Mouse (Mus musculus): Measurements from ENCODE around the gene Ctnnd2. TPM values are rescaled to one million over a fixed set of nuclear protein-coding genes. Genes with fewer than 3 reads are reported as not detected.

The Ctnnd2 gene
- polyA plus RNA-seq, 1 experiment from 2014 or later: 2.0 TPM

DNA sequence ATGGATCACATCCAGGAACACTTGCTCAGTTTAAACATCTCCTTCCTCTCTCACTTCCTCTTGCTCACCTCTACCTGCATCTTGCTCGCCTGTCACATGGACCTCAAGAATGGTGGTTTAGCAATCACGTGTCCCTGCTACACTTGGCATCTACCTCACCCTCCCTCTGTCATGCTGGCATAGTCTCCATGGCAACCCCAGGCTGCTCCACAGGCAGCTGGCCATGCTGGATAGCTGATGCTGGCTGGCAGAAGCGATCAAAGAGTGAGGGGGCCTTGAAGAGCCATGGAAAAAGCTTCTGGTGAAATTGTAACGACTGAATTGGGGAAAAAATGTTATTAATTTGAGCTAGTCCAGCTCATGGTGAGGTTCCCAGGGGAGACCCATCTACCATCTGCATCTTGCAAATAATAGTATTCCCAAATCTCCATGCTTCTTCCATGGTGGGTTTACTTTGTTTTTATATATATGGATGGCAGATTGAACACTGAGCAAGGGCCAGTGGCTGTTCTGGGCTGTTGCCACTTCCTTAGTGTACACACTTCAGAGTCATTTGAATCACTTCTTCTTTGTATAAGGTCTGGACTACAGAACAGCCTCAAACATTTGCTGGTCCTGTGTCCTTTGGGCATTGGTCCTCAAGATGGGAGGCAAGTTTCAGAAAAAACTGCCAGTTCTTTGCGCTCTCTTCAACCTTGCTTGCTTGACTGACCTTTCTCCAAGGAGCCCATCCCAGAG, 19.7 kb downstream of the Ctnnd2 start:
- no peak for ATAC-seq

GRCm38 (mm10) chr15:30198429-30198828, 26.0 kb downstream of the Ctnnd2 start:
- H3K9ac ChIP-seq: no peak overlapping the region
- no peaks in the 10 kb centered on the region for H3K9me3 ChIP-seq
- no peak for ATAC-seq
- no peaks in the 10 kb centered on the region for H3K36me3 ChIP-seq
- H3K27me3 ChIP-seq (replicated peaks): no peaks in the 10 kb centered on the region
- no peak overlapping the region for H3K27ac ChIP-seq
- no peak overlapping the region for H3K4me3 ChIP-seq (replicated peaks)
- no peak overlapping the region for H3K4me2 ChIP-seq (replicated peaks)
- H3K4me1 ChIP-seq (replicated peaks): no peaks in the 10 kb centered on the region
- 60% methylated on average over 3 of the region's 3 CpGs for WGBS

More for the DNA sequence above, 19.7 kb downstream of the Ctnnd2 start:
- 70% methylated on average over 5 of the region's 5 CpGs for WGBS
- Histone ChIP-seq H3K4me3 (replicated peaks) (no peak overlapping the region), H3K9me3 (no peaks in the 10 kb centered on the region), H3K9ac (no peak overlapping the region), H3K4me2 (replicated peaks) (no peak overlapping the region), H3K27me3 (replicated peaks) (no peaks in the 10 kb centered on the region), H3K27ac (no peak overlapping the region), H3K36me3 (no peaks in the 10 kb centered on the region), H3K4me1 (replicated peaks) (no peaks in the 10 kb centered on the region)

DNA sequence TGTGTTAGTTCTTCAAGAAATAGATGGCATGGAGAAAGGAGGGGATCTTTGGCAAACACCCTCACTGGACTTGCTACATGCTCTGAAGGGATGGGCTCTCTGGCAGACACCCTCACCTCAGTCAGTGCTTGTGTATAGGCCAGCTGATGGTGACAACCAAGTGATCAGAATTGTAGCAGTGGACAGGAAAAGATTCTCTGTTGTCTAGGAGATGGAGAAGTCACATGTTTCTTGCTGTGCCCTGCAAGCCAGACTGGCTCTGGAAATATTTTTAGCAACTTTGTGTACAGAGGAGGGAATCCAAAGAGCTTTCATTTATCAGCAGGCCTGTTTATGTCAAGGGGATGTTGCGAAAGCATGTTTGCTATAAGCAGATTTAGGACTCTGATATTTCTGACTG, 27.4 kb downstream of the Ctnnd2 start:
- Histone ChIP-seq H3K27ac (no peak overlapping the region), H3K4me2 (replicated peaks) (no peak overlapping the region), H3K4me3 (replicated peaks) (no peak overlapping the region), H3K4me1 (replicated peaks) (no peaks in the 10 kb centered on the region), H3K9ac (no peak overlapping the region), H3K36me3 (no peaks in the 10 kb centered on the region), H3K9me3 (no peaks in the 10 kb centered on the region), H3K27me3 (replicated peaks) (no peaks in the 10 kb centered on the region)
- WGBS: 48% methylated on average over 1 of the region's 1 CpGs
- ATAC-seq: no peak

GRCm38 (mm10) chr15:30201211-30201610, 28.8 kb downstream of the Ctnnd2 start:
- Histone ChIP-seq H3K9ac (no peak overlapping the region), H3K27me3 (replicated peaks) (no peaks in the 10 kb centered on the region), H3K36me3 (no peaks in the 10 kb centered on the region), H3K4me2 (replicated peaks) (no peak overlapping the region), H3K27ac (no peak overlapping the region), H3K4me1 (replicated peaks) (no peaks in the 10 kb centered on the region), H3K9me3 (no peaks in the 10 kb centered on the region), H3K4me3 (replicated peaks) (no peak overlapping the region)
- no peak for ATAC-seq
- WGBS: 95% methylated on average over 2 of the region's 2 CpGs

GRCm38 (mm10) chr15:30201617-30202016, 29.2 kb downstream of the Ctnnd2 start:
- ATAC-seq: no peak
- no peak overlapping the region for H3K4me3 ChIP-seq (replicated peaks)
- no peaks in the 10 kb centered on the region for H3K27me3 ChIP-seq (replicated peaks)
- no peaks in the 10 kb centered on the region for H3K9me3 ChIP-seq
- H3K4me1 ChIP-seq (replicated peaks): no peaks in the 10 kb centered on the region
- H3K36me3 ChIP-seq: no peaks in the 10 kb centered on the region
- H3K4me2 ChIP-seq (replicated peaks): no peak overlapping the region
- WGBS: 92% methylated on average over 3 of the region's 3 CpGs
- H3K27ac ChIP-seq: no peak overlapping the region
- H3K9ac ChIP-seq: no peak overlapping the region

DNA sequence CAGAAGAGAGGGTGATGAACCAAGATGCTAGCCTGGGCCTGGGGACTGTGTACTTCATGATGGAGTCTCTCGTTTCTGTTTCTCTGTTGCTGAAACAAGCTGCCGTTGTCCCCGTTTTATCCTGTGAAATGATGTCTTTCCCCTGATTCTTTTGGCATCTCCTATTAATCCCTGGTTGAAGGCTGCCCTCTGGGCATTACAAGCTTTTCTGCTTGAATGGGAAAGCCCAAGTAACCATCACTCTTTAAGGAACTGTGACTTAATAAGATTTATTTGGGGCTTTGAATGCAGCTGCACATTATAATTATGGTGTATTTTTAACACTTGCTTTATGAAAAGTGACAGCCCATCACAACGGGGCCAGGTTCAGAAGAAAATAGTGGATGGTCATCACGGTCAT, 40.4 kb downstream of the Ctnnd2 start:
- no peaks in the 10 kb centered on the region for H3K27me3 ChIP-seq (replicated peaks)
- H3K36me3 ChIP-seq: no peaks in the 10 kb centered on the region
- no peaks in the 10 kb centered on the region for H3K4me1 ChIP-seq (replicated peaks)
- H3K9me3 ChIP-seq: no peaks in the 10 kb centered on the region
- H3K9ac ChIP-seq: no peak overlapping the region
- 87% methylated on average over 5 of the region's 5 CpGs for WGBS
- no peak overlapping the region for H3K4me2 ChIP-seq (replicated peaks)
- H3K27ac ChIP-seq: no peak overlapping the region
- H3K4me3 ChIP-seq (replicated peaks): no peak overlapping the region
- no peak for ATAC-seq

GRCm38 (mm10) chr15:30215871-30216270, 43.5 kb downstream of the Ctnnd2 start:
- Histone ChIP-seq H3K4me3 (replicated peaks) (no peak overlapping the region), H3K4me1 (replicated peaks) (no peaks in the 10 kb centered on the region), H3K36me3 (no peaks in the 10 kb centered on the region), H3K9ac (no peak overlapping the region), H3K4me2 (replicated peaks) (no peak overlapping the region), H3K9me3 (no peaks in the 10 kb centered on the region), H3K27me3 (replicated peaks) (no peaks in the 10 kb centered on the region), H3K27ac (no peak overlapping the region)
- no peak for ATAC-seq
- WGBS: 77% methylated on average over 4 of the region's 4 CpGs

GRCm38 (mm10) chr15:30229112-30229511, 56.7 kb downstream of the Ctnnd2 start:
- no peaks in the 10 kb centered on the region for H3K9me3 ChIP-seq
- H3K27ac ChIP-seq: no peak overlapping the region
- H3K4me2 ChIP-seq (replicated peaks): no peak overlapping the region
- H3K9ac ChIP-seq: no peak overlapping the region
- H3K4me1 ChIP-seq (replicated peaks): no peaks in the 10 kb centered on the region
- no peak overlapping the region for H3K4me3 ChIP-seq (replicated peaks)
- no peaks in the 10 kb centered on the region for H3K27me3 ChIP-seq (replicated peaks)
- H3K36me3 ChIP-seq: no peaks in the 10 kb centered on the region
- ATAC-seq: no peak
- WGBS: 91% methylated on average over 4 of the region's 4 CpGs

DNA sequence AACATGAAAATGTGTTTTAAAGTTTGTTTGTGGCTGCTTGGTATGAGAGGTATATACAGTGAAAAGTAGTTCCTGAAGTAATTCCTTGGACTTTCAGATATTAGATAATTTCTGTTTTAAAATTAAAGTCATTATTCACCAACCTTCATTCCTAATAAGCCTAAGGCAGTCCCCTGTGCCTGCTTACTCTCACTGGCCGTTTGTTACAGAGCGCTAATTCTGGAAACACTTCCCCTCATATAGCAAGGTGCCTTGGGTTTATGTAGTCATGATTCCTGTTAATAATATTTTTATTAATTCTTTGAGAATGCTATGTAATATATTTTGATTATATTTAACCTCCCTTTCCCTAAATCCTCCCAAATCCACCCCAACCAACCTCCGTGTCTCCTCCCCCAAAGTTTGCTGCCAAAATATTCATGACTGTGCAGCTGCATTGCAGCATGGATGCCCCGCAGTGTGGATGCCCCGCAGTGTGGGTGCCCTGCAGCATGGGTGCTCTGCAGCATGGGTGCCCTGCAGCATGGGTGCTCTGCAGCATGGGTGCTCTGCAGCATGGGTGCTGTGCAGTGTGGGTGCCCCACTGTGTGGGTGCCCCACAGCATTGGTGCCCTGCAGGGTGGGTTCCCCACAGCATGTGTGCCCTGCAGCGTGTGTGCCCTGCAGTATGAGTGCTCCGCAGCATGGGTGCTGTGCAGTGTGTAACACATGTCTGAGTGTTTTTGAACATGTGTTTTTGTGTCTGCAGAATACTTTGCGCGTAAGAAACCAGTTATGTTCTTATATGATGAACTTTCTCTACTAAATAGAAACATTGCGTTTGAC, 63.0 kb downstream of the Ctnnd2 start:
- Histone ChIP-seq H3K27ac (no peak overlapping the region), H3K27me3 (replicated peaks) (no peaks in the 10 kb centered on the region), H3K4me3 (replicated peaks) (no peak overlapping the region), H3K4me2 (replicated peaks) (no peak overlapping the region), H3K36me3 (no peaks in the 10 kb centered on the region), H3K9ac (no peak overlapping the region), H3K9me3 (no peaks in the 10 kb centered on the region), H3K4me1 (replicated peaks) (no peaks in the 10 kb centered on the region)
- no peak for ATAC-seq
- WGBS: 92% methylated on average over 10 of the region's 10 CpGs

DNA sequence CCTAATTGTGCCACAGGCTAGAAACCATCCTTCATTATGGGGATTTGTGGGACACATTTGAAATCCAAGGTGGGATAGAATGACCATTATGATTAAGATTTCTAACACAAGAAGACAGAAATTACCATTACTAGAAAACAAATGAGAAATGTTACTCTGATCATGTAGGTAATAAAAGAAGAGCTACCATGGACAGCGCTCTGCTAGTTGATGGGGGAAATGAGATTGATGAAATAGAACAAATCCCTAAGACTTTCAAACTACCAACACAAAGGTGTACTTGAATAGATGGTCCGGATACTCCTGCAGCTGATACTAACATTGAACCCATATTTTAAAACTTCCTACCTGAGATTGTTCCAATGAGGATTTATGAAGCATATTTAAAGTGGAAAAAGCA, 68.5 kb downstream of the Ctnnd2 start:
- H3K36me3 ChIP-seq: no peaks in the 10 kb centered on the region
- ATAC-seq: no peak
- no peaks in the 10 kb centered on the region for H3K9me3 ChIP-seq
- no peaks in the 10 kb centered on the region for H3K4me1 ChIP-seq (replicated peaks)
- 84% methylated on average over 2 of the region's 2 CpGs for WGBS
- no peak overlapping the region for H3K4me2 ChIP-seq (replicated peaks)
- H3K9ac ChIP-seq: no peak overlapping the region
- H3K4me3 ChIP-seq (replicated peaks): no peak overlapping the region
- H3K27me3 ChIP-seq (replicated peaks): no peaks in the 10 kb centered on the region
- no peak overlapping the region for H3K27ac ChIP-seq

DNA sequence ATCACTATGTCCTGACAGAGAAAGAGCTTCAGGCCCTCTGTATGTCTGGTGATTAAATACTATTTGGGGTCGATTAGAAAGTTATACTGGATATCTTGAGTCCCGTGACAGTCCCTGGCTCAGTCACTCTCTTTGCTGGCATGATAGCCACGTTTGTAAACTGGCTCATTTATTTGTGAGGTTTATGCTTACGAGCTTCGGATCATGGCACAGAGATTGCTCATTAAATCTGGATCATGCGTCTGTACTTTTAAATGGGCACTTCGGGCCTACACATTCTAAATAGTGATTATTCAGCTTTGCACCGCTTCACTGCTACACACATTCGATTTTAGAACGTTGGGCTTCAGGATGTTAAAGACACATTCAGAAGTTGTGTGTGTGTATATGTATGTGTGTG, 96.4 kb downstream of the Ctnnd2 start:
- no peaks in the 10 kb centered on the region for H3K27me3 ChIP-seq (replicated peaks)
- no peaks in the 10 kb centered on the region for H3K36me3 ChIP-seq
- H3K9ac ChIP-seq: no peak overlapping the region
- H3K9me3 ChIP-seq: no peaks in the 10 kb centered on the region
- WGBS: 89% methylated on average over 10 of the region's 10 CpGs
- ATAC-seq: no peak
- H3K4me3 ChIP-seq (replicated peaks): no peak overlapping the region
- H3K4me2 ChIP-seq (replicated peaks): no peak overlapping the region
- H3K27ac ChIP-seq: no peak overlapping the region
- H3K4me1 ChIP-seq (replicated peaks): no peaks in the 10 kb centered on the region

GRCm38 (mm10) chr15:30271141-30271572, 98.8 kb downstream of the Ctnnd2 start:
- WGBS: 65% methylated on average over 8 of the region's 8 CpGs
- Histone ChIP-seq H3K9me3 (no peaks in the 10 kb centered on the region), H3K4me1 (replicated peaks) (no peaks in the 10 kb centered on the region), H3K36me3 (no peaks in the 10 kb centered on the region), H3K27me3 (replicated peaks) (no peaks in the 10 kb centered on the region), H3K9ac (no peak overlapping the region), H3K4me2 (replicated peaks) (no peak overlapping the region), H3K4me3 (replicated peaks) (no peak overlapping the region), H3K27ac (no peak overlapping the region)
- ATAC-seq: peak; percentile 55; the same call in 1 of the 2 replicates

DNA sequence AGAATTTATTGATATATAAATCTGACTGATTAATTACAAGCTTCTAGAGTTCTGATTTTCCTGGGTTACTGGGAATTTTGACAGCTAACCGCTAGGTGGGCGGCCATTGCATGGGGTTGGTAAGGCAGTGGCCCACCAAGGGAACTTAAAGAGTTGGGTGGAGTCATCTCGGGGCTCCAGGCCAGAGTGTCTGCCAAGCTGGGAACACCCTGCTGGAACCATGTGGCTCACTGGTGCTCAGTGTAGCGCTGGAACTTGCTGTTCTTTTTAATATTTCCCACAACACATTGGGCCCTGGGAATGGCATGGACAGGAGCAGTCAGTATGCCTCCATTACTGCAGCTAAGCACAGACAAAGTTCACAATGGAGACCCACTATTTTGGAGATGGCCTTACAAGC, 99.9 kb downstream of the Ctnnd2 start:
- H3K27ac ChIP-seq: no peak overlapping the region
- H3K4me3 ChIP-seq (replicated peaks): no peak overlapping the region
- ATAC-seq: no peak
- no peak overlapping the region for H3K4me2 ChIP-seq (replicated peaks)
- H3K9ac ChIP-seq: no peak overlapping the region
- H3K27me3 ChIP-seq (replicated peaks): no peaks in the 10 kb centered on the region
- H3K9me3 ChIP-seq: no peaks in the 10 kb centered on the region
- WGBS: 87% methylated on average over 4 of the region's 4 CpGs
- H3K4me1 ChIP-seq (replicated peaks): no peaks in the 10 kb centered on the region
- no peaks in the 10 kb centered on the region for H3K36me3 ChIP-seq
